Mouse (Mus musculus) erythroblast, embryonic 14.5 days (primary cell): Measurements from ENCODE around the gene Mlh3. TPM values are rescaled to one million over a fixed set of nuclear protein-coding genes. Genes with fewer than 3 reads are reported as not detected.
A peak's percentile ranks its signal among the peaks of the same experiment; 100 is the strongest.
"Not testable (repeated sequence)": the region's sequence is repeated elsewhere in the genome, so short reads cannot be mapped to it uniquely, and the experiment has no call there.

Experiments
- H3K27me3 ChIP-seq: 2 replicates; pipeline ENCODE4 v1.6.1; 2012; ENCODE audit warnings: inconsistent platforms; ENCODE audit not compliant: control insufficient read depth
- H3K36me3 ChIP-seq: 2 replicates; pipeline ENCODE4 v1.6.1; 2012; ENCODE audit warnings: mild to moderate bottlenecking, inconsistent platforms; ENCODE audit not compliant: control insufficient read depth
- H3K4me1 ChIP-seq: 2 replicates; pipeline ENCODE4 v1.6.1; 2012; ENCODE audit warnings: inconsistent platforms; ENCODE audit not compliant: control insufficient read depth
- H3K4me3 ChIP-seq: replicated peaks from 2 replicates; pipeline ENCODE3; 2012; ENCODE audit warnings: moderate library complexity, mild to moderate bottlenecking, inconsistent platforms
- H3K9me3 ChIP-seq: 2 replicates; pipeline ENCODE4 v1.6.1; 2012; ENCODE audit warnings: low read length, inconsistent platforms, mixed read lengths; ENCODE audit not compliant: control insufficient read depth
- GATA1 ChIP-seq: IDR thresholded peaks from 2 replicates; pipeline ENCODE4 v1.6.1; 2012; ENCODE audit warnings: low read length, inconsistent platforms, mixed read lengths
- TAL1 ChIP-seq: IDR thresholded peaks from 3 replicates; pipeline ENCODE4 v1.6.1; 2012; ENCODE audit warnings: low read length, inconsistent platforms, mixed read lengths
- polyA plus RNA-seq: library from polyadenylated mRNA; stranded (reverse); fragments of >175 nt; gene quantifications from 2 replicates; pipeline ENCODE4 v1.2.3, GENCODE M21; 2012

Mlh3 gene
- polyA plus RNA-seq, 1 experiment: 0.04 TPM

- Histone ChIP-seq H3K4me1 (peaks cover 29% of the 10 kb centered on the region), H3K4me3 (no peak overlapping the region), H3K36me3 (no peaks in the 10 kb centered on the region), H3K9me3 (no peaks in the 10 kb centered on the region), H3K27me3 (peaks cover 24% of the 10 kb centered on the region)
- no peak for TF ChIP-seq TAL1
- TF ChIP-seq GATA1: no peak
These were observed 14.6 kb upstream of the Mlh3 start for GRCm38 (mm10) chr12:85284996-85285395.

- Histone ChIP-seq H3K36me3 (no peaks in the 10 kb centered on the region), H3K9me3 (no peaks in the 10 kb centered on the region), H3K4me1 (peaks cover 36% of the 10 kb centered on the region), H3K4me3 (no peak overlapping the region), H3K27me3 (peaks cover 17% of the 10 kb centered on the region)
- no peak for TF ChIP-seq TAL1
- no peak for TF ChIP-seq GATA1
These were observed 13.9 kb upstream of the Mlh3 start for GRCm38 (mm10) chr12:85284331-85284730.

GRCm38 (mm10) chr12:85281756-85282155, 11.4 kb upstream of the Mlh3 start:
- peaks cover 42% of the 10 kb centered on the region for H3K4me1 ChIP-seq
- not testable (repeated sequence) for H3K9me3 ChIP-seq, H3K27me3 ChIP-seq, H3K4me3 ChIP-seq
- H3K36me3 ChIP-seq: peaks cover 19% of the 10 kb centered on the region

- Histone ChIP-seq H3K4me3 (peak overlapping the region; percentile 87), H3K9me3 (no peaks in the 10 kb centered on the region), H3K27me3 (no peaks in the 10 kb centered on the region), H3K4me1 (peaks cover 42% of the 10 kb centered on the region), H3K36me3 (peaks cover 26% of the 10 kb centered on the region)
- TF ChIP-seq GATA1 (no peak), TAL1 (no peak)
These were observed 10.6 kb upstream of the Mlh3 start for GRCm38 (mm10) chr12:85280845-85281651.

DNA sequence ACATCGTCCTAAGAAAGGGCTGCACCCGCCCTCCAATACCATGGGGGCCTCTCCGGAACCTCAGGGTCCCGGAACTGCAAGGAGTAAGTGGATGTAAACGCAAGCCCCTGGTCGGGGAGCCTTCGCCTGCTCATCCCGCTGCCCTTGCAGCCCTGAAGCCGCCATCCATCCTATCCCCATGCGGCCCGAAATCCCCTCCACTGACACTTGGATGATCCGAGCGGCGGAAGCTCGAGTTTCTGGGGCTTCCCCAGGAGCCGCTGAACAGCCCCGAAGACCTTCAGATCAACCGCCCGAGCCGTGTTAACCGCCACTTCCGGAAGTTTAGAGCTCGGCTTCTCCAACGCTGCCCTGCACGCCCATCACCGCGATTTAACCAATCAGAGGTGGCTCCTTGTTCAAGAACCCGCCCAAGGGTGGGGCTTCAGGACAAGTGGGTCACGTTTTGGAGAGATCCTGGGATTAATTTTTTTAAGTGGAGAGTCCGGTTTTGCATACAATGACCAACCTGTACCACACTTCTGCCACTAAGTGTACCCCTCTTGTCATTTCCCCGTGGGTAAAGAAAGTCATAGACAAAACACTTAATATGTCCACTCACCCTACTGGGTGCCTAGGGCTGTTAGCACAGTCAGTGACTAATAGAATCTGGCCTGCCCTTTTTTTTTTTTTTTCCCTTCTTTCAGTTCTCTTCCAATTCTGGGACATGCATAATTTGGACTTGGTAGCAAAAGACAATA, 9.9 kb upstream of the Mlh3 start:
- TF ChIP-seq GATA1: no peak
- Histone ChIP-seq H3K4me3 (peak overlapping the region; percentile 87), H3K9me3 (no peaks in the 10 kb centered on the region)

GRCm38 (mm10) chr12:85279396-85280080, 9.1 kb upstream of the Mlh3 start:
- H3K36me3 ChIP-seq: peaks cover 41% of the 10 kb centered on the region
- peaks cover 4% of the 10 kb centered on the region; the same call in 1 of the 2 replicates for H3K9me3 ChIP-seq
- no peaks in the 10 kb centered on the region for H3K27me3 ChIP-seq
- TF ChIP-seq TAL1 (no peak), GATA1 (peak; percentile 65; the same call in 1 of the 2 replicates)
- H3K4me3 ChIP-seq: peak overlapping the region; percentile 87
- H3K4me1 ChIP-seq: peaks cover 42% of the 10 kb centered on the region

More for the DNA sequence above, 9.9 kb upstream of the Mlh3 start:
- Histone ChIP-seq H3K4me1 (peaks cover 42% of the 10 kb centered on the region), H3K27me3 (no peaks in the 10 kb centered on the region), H3K36me3 (peaks cover 34% of the 10 kb centered on the region)

DNA sequence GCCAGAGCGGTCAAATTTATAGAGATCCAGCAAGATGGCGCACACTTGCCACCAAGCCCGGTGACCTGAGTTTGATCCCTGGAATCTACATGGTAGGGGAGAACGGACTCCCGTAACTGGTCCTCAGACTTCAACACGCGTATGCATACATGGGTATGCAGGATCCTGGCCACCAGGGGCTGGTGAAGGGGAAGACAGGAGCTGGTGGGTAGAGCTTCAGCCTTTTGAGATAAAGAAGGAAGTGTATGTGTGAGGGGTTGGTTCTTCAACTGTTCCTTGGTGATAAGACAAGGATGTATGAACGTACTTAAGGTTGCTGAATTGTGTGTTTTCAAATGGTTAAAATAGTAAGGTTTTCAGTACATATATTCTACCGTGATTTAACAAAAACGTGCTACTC, 8.5 kb upstream of the Mlh3 start:
- Histone ChIP-seq H3K9me3 (peaks cover 5% of the 10 kb centered on the region; the same call in 1 of the 2 replicates), H3K36me3 (peaks cover 46% of the 10 kb centered on the region), H3K4me3 (peak overlapping the region; percentile 87), H3K27me3 (no peaks in the 10 kb centered on the region), H3K4me1 (peaks cover 45% of the 10 kb centered on the region)
- TF ChIP-seq GATA1 (no peak), TAL1 (no peak)

- peaks cover 46% of the 10 kb centered on the region for H3K36me3 ChIP-seq
- TF ChIP-seq TAL1 (no peak), GATA1 (no peak)
- no peak overlapping the region for H3K4me3 ChIP-seq
- peaks cover 5% of the 10 kb centered on the region; the same call in 1 of the 2 replicates for H3K9me3 ChIP-seq
- H3K27me3 ChIP-seq: no peaks in the 10 kb centered on the region
- peaks cover 60% of the 10 kb centered on the region for H3K4me1 ChIP-seq
These were observed 5.9 kb upstream of the Mlh3 start for GRCm38 (mm10) chr12:85276273-85276672.

DNA sequence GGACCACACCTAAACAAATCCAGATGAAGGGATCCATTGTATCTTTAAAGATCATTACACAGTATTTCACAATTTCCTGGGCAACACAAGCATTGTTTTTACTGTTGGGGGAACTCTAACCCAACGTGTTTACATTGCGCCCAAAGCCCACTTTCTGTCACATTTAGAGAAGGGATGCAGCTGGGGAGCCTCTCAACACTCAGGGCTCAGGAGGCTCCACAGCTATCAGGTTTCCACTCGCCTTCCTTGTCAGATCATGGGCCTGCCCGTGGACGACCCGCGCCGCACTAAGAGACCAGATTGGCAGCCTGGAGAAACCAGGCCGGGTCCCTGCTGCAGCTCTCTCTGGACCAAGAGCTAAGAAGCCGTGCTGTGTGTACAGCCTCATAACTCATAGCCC, 3.1 kb upstream of the Mlh3 start:
- Histone ChIP-seq H3K9me3 (peaks cover 5% of the 10 kb centered on the region; the same call in 1 of the 2 replicates), H3K36me3 (peaks cover 47% of the 10 kb centered on the region), H3K27me3 (no peaks in the 10 kb centered on the region), H3K4me3 (no peak overlapping the region), H3K4me1 (peaks cover 55% of the 10 kb centered on the region)
- TF ChIP-seq GATA1 (no peak), TAL1 (no peak)
